Mouse (Mus musculus) lung, embryonic 14.5 days (tissue): ENCODE measurements around the gene Psma7. TPM values are rescaled to one million over a fixed set of nuclear protein-coding genes. Genes with fewer than 3 reads are reported as not detected.

Experiments
- ATAC-seq: fragments of 200-750 bp; cut with Nextera tagmentation; 2 replicates; pipeline ENCODE4 v1.8.0; 2017; ENCODE audit warnings: mild to moderate bottlenecking, moderate TSS enrichment, moderate library complexity; ENCODE audit not compliant: insufficient read depth
- DNase-seq: peaks from one replicate; pipeline ENCODE4 v3.0.0-alpha.2; 2015
- H3K27ac ChIP-seq: fragments of 300-500 bp; sonication (generic); 2 replicates; pipeline ENCODE4 v1.5.1; 2014; ENCODE audit warnings: low read depth, mild to moderate bottlenecking, moderate library complexity
- H3K27me3 ChIP-seq: fragments of 300-500 bp; sonication (generic); 2 replicates; pipeline ENCODE4 v1.6.1; 2014; ENCODE audit warnings: low read length, control low read depth; ENCODE audit not compliant: insufficient read depth
- H3K36me3 ChIP-seq: fragments of 300-500 bp; sonication (generic); 2 replicates; pipeline ENCODE4 v1.6.1; 2014; ENCODE audit warnings: control low read depth; ENCODE audit not compliant: insufficient read depth
- H3K4me1 ChIP-seq: fragments of 300-500 bp; sonication (generic); 2 replicates; pipeline ENCODE4 v1.6.1; 2014; ENCODE audit warnings: antibody characterized with exemption, control low read depth; ENCODE audit not compliant: insufficient read depth
- H3K4me2 ChIP-seq: fragments of 300-500 bp; sonication (generic); 2 replicates; pipeline ENCODE4 v1.6.1; 2014; ENCODE audit warnings: mild to moderate bottlenecking
- H3K4me3 ChIP-seq: fragments of 300-500 bp; sonication (generic); 2 replicates; pipeline ENCODE4 v1.5.1; 2014; ENCODE audit warnings: low read depth, low read length
- H3K9ac ChIP-seq: fragments of 300-500 bp; sonication (generic); 2 replicates; pipeline ENCODE4 v1.6.1; 2014
- H3K9me3 ChIP-seq: fragments of 300-500 bp; sonication (generic); 2 replicates; pipeline ENCODE4 v1.6.1; 2016; ENCODE audit warnings: low read depth, low read length, control low read depth
- CTCF ChIP-seq: IDR thresholded peaks from 2 replicates; pipeline ENCODE4 v1.5.1; 2016; ENCODE audit warnings: antibody characterized with exemption, low read depth
- WGBS: fragments of 180-500 bp; shearing (Covaris S2); extraction: QIAGEN DNeasy Blood & Tissue Kit; methylation state at CpG from one replicate; pipeline ENCODE4 v1.1.7; 2014; 5-methylcytosine and 5-hydroxymethylcytosine counted together
- polyA plus RNA-seq: library from polyadenylated mRNA; unstranded; fragments of >200 nt; fragmentation: Nextera tagmentation; extraction: Ambion mirVana; gene quantifications from 2 replicates; pipeline ENCODE4 v1.2.1, GENCODE M21; 2014

Gene Psma7
- polyA plus RNA-seq, 1 experiment from 2014 or later = 548 TPM

DNA sequence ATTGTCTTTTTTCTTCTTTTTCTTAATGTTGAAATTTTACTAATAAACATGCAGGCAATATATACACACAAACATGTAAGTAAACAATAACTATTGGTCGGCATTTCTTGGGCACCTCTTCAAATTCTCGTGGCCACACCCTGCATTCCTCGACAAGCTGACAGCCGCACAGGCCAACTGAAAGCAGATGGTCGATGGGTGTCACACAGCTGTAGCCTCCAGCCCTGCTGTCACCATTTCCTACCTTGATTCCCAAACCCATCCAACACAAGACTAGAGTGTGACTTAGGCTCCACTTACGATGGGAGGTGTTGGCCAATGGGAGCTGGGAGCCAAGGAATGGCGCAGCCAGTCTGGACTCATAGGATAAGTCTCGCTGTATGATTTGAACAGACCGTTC lies 40.6 kb downstream of the Psma7 start:
- WGBS = 81% methylated on average over 9 of the region's 9 CpGs
- H3K36me3 ChIP-seq = no peaks in the 10 kb centered on the region
- DNase-seq = no peak
- no peak overlapping the region for H3K4me3 ChIP-seq
- no peaks in the 10 kb centered on the region for H3K4me1 ChIP-seq
- no peaks in the 10 kb centered on the region for H3K27me3 ChIP-seq
- TF ChIP-seq CTCF = no peak
- no peak overlapping the region for H3K4me2 ChIP-seq
- no peaks in the 10 kb centered on the region for H3K9me3 ChIP-seq
- ATAC-seq = no peak
- H3K9ac ChIP-seq = no peak overlapping the region
- no peak overlapping the region for H3K27ac ChIP-seq

DNA sequence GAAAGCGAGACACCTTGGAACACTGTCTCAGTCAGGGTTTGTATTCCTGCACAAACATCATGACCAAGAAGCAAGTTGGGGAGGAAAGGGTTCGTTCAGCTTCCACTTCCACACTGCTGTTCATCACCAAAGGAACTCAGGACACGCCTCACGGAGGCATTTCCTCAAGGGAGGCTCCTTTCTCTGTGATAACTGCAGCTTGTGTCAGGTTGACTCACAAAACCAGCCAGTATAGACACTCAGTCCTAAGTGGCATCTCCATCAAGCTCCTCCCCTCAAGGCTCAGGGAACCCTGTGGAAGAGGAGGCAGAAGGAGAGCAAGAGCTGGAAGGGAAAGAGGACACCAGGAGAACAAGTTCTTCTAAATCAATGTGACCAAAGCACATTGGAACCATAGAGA lies 43.8 kb downstream of the Psma7 start:
- H3K4me1 ChIP-seq = no peaks in the 10 kb centered on the region
- no peak for DNase-seq
- no peaks in the 10 kb centered on the region for H3K9me3 ChIP-seq
- no peak overlapping the region for H3K9ac ChIP-seq
- no peak for ATAC-seq
- no peak overlapping the region for H3K4me2 ChIP-seq
- TF ChIP-seq CTCF = no peak
- H3K27ac ChIP-seq = no peak overlapping the region
- no peaks in the 10 kb centered on the region for H3K36me3 ChIP-seq
- 63% methylated on average over 4 of the region's 4 CpGs for WGBS
- H3K27me3 ChIP-seq = no peaks in the 10 kb centered on the region
- H3K4me3 ChIP-seq = no peak overlapping the region

- Histone ChIP-seq H3K27me3 (no peaks in the 10 kb centered on the region), H3K9me3 (no peaks in the 10 kb centered on the region), H3K4me2 (no peak overlapping the region), H3K27ac (no peak overlapping the region), H3K4me1 (no peaks in the 10 kb centered on the region), H3K4me3 (no peak overlapping the region), H3K36me3 (no peaks in the 10 kb centered on the region), H3K9ac (no peak overlapping the region)
- ATAC-seq (no peak), DNase-seq (no peak)
- 85% methylated on average over 5 of the region's 5 CpGs for WGBS
- no peak for TF ChIP-seq CTCF
Observed at GRCm38 (mm10) chr2:179993071-179993470, 49.2 kb downstream of the Psma7 start.

GRCm38 (mm10) chr2:179989098-179989497 lies 53.1 kb downstream of the Psma7 start:
- TF ChIP-seq CTCF = no peak
- Histone ChIP-seq H3K4me3 (no peak overlapping the region), H3K9ac (no peak overlapping the region), H3K4me2 (no peak overlapping the region), H3K4me1 (no peaks in the 10 kb centered on the region), H3K27ac (no peak overlapping the region), H3K27me3 (no peaks in the 10 kb centered on the region), H3K36me3 (no peaks in the 10 kb centered on the region), H3K9me3 (no peaks in the 10 kb centered on the region)
- 68% methylated on average over 1 of the region's 1 CpGs for WGBS
- no peak for ATAC-seq
- DNase-seq = no peak

DNA sequence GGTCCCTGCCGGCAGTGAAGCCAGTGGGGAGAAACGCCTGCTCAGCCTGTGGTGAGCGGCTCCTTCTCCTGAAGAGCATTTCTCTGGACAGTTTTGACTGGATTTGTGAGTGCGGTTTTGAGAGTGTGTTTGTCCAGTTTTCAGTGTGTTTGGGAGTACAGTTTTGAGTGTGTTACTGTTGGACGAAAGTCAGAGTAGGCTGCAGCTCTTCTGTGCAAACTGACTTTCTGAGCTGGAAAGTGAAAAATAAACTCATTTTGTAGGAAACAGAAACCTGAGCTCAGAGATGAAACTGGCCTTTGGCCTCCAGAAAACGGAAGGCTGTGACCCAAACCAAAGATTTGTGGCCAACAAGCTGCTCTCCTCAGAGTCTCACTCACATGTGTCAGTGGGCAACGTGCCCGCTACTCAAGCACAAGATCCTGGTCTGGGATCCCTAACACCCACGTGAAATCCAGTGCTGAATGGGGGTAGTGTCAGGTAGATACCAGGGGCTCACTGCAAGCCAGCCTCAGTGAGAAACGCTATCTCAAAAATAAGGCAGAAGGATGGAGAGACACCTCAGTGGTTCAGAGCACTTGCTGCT lies 55.7 kb downstream of the Psma7 start:
- Histone ChIP-seq H3K4me2 (no peak overlapping the region), H3K27ac (no peak overlapping the region), H3K9ac (no peak overlapping the region), H3K4me1 (no peaks in the 10 kb centered on the region), H3K27me3 (no peaks in the 10 kb centered on the region), H3K36me3 (no peaks in the 10 kb centered on the region), H3K4me3 (no peak overlapping the region), H3K9me3 (no peaks in the 10 kb centered on the region)
- DNase-seq (no peak), ATAC-seq (no peak)
- 61% methylated on average over 10 of the region's 10 CpGs for WGBS
- TF ChIP-seq CTCF = no peak

Other genes with a start within 250 kb of the Psma7 start
- gene Taf4, start 65.8 kb downstream of the Psma7 start, polyA plus RNA-seq = 4.6 and 5.5 TPM in 2 replicates
- gene Lsm14b, start 17.4 kb downstream of the Psma7 start, polyA plus RNA-seq = 6.5 and 6.8 TPM in 2 replicates
- 4.7 and 5.6 TPM in 2 replicates for gene Ss18l1, start 76 bp upstream of the Psma7 start, polyA plus RNA-seq
- 23.4 and 25.3 TPM in 2 replicates for gene Mtg2, start 28.2 kb upstream of the Psma7 start, polyA plus RNA-seq
- not detected in 2 replicates for gene Hrh3, start 62.1 kb upstream of the Psma7 start, polyA plus RNA-seq
- 30.9 and 31.1 TPM in 2 replicates for gene Osbpl2, start 76.9 kb upstream of the Psma7 start, polyA plus RNA-seq
- 160 and 163 TPM in 2 replicates for gene Adrm1, start 129.1 kb upstream of the Psma7 start, polyA plus RNA-seq
- 95.0 and 95.1 TPM in 2 replicates for gene Lama5, start 183.4 kb upstream of the Psma7 start, polyA plus RNA-seq
- gene Rps21, start 214.9 kb upstream of the Psma7 start, polyA plus RNA-seq = 630 and 724 TPM in 2 replicates
- 24.0 and 25.6 TPM in 2 replicates for gene Cables2, start 231.1 kb upstream of the Psma7 start, polyA plus RNA-seq
- 1.9 and 2.3 TPM in 2 replicates for gene Rbbp8nl, start 247.4 kb upstream of the Psma7 start, polyA plus RNA-seq